Comparison of ENCODE assay signal across 12 mouse cellular contexts in the genomic region with DNA sequence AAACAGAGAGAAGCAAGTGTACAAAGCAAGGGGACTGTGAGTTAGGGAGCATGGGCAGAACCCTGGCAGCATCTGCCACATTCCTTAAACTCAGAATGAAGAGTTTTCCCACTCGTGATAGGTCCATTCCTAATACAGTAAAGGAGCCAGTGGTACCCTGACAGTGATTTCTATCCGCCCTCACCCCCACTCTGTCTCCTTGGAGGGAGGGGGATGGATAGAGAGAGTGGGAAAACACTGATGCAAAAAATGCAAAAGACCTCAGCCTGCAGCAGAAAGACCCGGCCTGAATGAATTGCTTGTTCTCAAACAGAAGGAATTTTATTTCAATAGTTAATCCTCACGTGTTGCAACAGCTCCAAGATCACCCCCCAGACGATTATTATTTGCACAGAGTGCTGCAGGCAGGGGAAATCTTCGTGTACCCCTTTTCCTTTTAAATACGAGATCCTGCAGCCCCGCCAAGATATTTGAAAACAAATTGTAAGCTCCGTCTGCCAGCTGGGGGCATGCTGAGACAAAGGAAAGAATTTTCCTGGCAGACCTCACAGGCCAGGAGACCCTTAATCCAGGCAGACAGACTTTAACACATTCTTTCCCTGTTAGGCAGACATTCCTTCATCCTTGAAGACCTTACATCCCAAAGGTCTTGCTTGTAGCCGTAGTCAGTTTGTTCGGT.
DNase-seq lines count a peak whose midpoint lies in the region; ATAC-seq lines count a peak whose summit lies in the region.
"Had no signal": no experiment of that assay in that cellular context is flagged by ENCODE, and none has a peak within 500 bp of the region (broad histone marks: within the 10 kb centered on the region; RNA-seq: fewer than 3 reads in every experiment).

No protein-coding gene starts in this region.

- H3K27ac ChIP-seq in forebrain, embryonic 11.5 days (ENCODE audit: low read depth, low read length) = peak overlapping the region; percentile 44
- H3K27ac ChIP-seq in limb, embryonic 11.5 days (replicated peaks; ENCODE audit: low read depth, low read length) = no peak overlapping the region
- H3K27ac ChIP-seq in neural tube, embryonic 14.5 days (ENCODE audit: low read depth, low read length) = peak overlapping the region; percentile 22; the same call in 1 of the 2 replicates

- peak overlapping the region; percentile 34; the same call in 1 of the 2 replicates for H3K4me2 ChIP-seq in forebrain, embryonic 11.5 days (ENCODE audit: low read depth, low read length, severe bottlenecking)
- no peak overlapping the region for H3K4me2 ChIP-seq in limb, embryonic 11.5 days (ENCODE audit: low read depth, severe bottlenecking)
- H3K4me2 ChIP-seq in neural tube, embryonic 14.5 days (ENCODE audit: low read depth, low read length) = peak overlapping the region; percentile 30; the same call in 1 of the 2 replicates

- no peak overlapping the region for H3K4me3 ChIP-seq in forebrain, embryonic 11.5 days (ENCODE audit: low read depth, low read length)
- H3K4me3 ChIP-seq in limb, embryonic 11.5 days (ENCODE audit: low read depth, low read length) = no peak overlapping the region
- H3K4me3 ChIP-seq in neural tube, embryonic 14.5 days (ENCODE audit: low read depth, low read length) = no peak overlapping the region
- H3K4me3 ChIP-seq: megakaryocyte, embryonic 14.5 days had no signal

- ATAC-seq in forebrain, embryonic 11.5 days (replicated peaks; ENCODE audit: low FRiP score) = peak; percentile 75
- peak; percentile 70; the same call in 1 of the 2 replicates for ATAC-seq in limb, embryonic 11.5 days (ENCODE audit: insufficient number of reproducible peaks, low FRiP score, low TSS enrichment, low read depth)
- ATAC-seq in neural tube, embryonic 14.5 days (ENCODE audit: low read depth) = peak; percentile 72

- peak; percentile 6 to 13 for DNase-seq in cerebellum, postnatal 14 days
- DNase-seq in cerebellum, postnatal 36 days = no peak
- DNase-seq in forebrain, embryonic 11.5 days (ENCODE audit: low spot score) = peak; percentile 69
- peak; percentile 54 for DNase-seq in limb, embryonic 11.5 days (ENCODE audit: low spot score)
- no peak for DNase-seq in urinary bladder, postnatal 4 days (ENCODE audit: low spot score in 2 of 2)
- no peak for DNase-seq in adrenal gland, postnatal 25 days
- DNase-seq in adrenal gland, postnatal 36 days = no peak
- DNase-seq: cerebellum, adult 11-12 months; gastrocnemius, postnatal 14 days; kidney, adult 8-10 months had no signal

- no peaks in the 10 kb centered on the region; the same call in 1 of the 2 replicates for H3K9me3 ChIP-seq in forebrain, embryonic 11.5 days (ENCODE audit: control insufficient read depth, low read length)
- H3K9me3 ChIP-seq in limb, embryonic 11.5 days (ENCODE audit: control insufficient read depth, low read length) = no peaks in the 10 kb centered on the region
- no peaks in the 10 kb centered on the region for H3K9me3 ChIP-seq in neural tube, embryonic 14.5 days (ENCODE audit: control insufficient read depth, low read length)

- WGBS in forebrain, embryonic 11.5 days = 2% methylated on average over 11 of the region's 11 CpGs
- 23% methylated on average over 11 of the region's 11 CpGs for WGBS in limb, embryonic 11.5 days
- 12% methylated on average over 11 of the region's 11 CpGs for WGBS in neural tube, embryonic 14.5 days

- H3K9ac ChIP-seq in forebrain, embryonic 11.5 days (ENCODE audit: low read length) = peak overlapping the region; percentile 35
- H3K9ac ChIP-seq in limb, embryonic 11.5 days (ENCODE audit: low read length) = no peak overlapping the region
- H3K9ac ChIP-seq in neural tube, embryonic 14.5 days (replicated peaks; ENCODE audit: low read depth, low read length) = peak overlapping the region; percentile 29; the same call in 1 of the 2 replicates

- peaks cover 16% of the 10 kb centered on the region for H3K4me1 ChIP-seq in forebrain, embryonic 11.5 days (replicated peaks; ENCODE audit: control insufficient read depth, insufficient read depth, low read length)
- H3K4me1 ChIP-seq in limb, embryonic 11.5 days (ENCODE audit: control insufficient read depth, insufficient read depth, low read length) = 0 out of 2 replicates have a peak, but pooled peaks cover 3% of the 10 kb centered on the region
- H3K4me1 ChIP-seq in neural tube, embryonic 14.5 days (ENCODE audit: control insufficient read depth, insufficient read depth, low read length) = peaks cover 7% of the 10 kb centered on the region; the same call in 1 of the 2 replicates
- H3K4me1 ChIP-seq: megakaryocyte, embryonic 14.5 days had no signal

- H3K27me3 ChIP-seq in forebrain, embryonic 11.5 days (ENCODE audit: control insufficient read depth, insufficient read depth, low read length) = no peaks in the 10 kb centered on the region
- H3K27me3 ChIP-seq in limb, embryonic 11.5 days (ENCODE audit: control insufficient read depth, insufficient read depth, low read length) = no peaks in the 10 kb centered on the region
- H3K27me3 ChIP-seq in neural tube, embryonic 14.5 days (ENCODE audit: control insufficient read depth, insufficient read depth, low read length) = no peaks in the 10 kb centered on the region

- no peaks in the 10 kb centered on the region for H3K36me3 ChIP-seq in forebrain, embryonic 11.5 days (ENCODE audit: control insufficient read depth, insufficient read depth, low read length)
- no peaks in the 10 kb centered on the region for H3K36me3 ChIP-seq in limb, embryonic 11.5 days (ENCODE audit: control insufficient read depth, insufficient read depth, low read length)
- H3K36me3 ChIP-seq in neural tube, embryonic 14.5 days (ENCODE audit: control insufficient read depth, insufficient read depth, low read length) = no peaks in the 10 kb centered on the region

Comparison
In these comparisons a context has a peak if more than half of its experiments do, and no peak if none do; other contexts are left out.
1. DNase-seq: peak in cerebellum, postnatal 14 days (2 of 2), forebrain, embryonic 11.5 days (single experiment) and limb, embryonic 11.5 days (single experiment); none in cerebellum, postnatal 36 days (0 of 2), urinary bladder, postnatal 4 days (0 of 2), adrenal gland, postnatal 25 days (single experiment) and adrenal gland, postnatal 36 days (0 of 2).
2. Peak in every context shown above with its lines, with median percentiles within 50 percentile points of each other: ATAC-seq.